Mouse (Mus musculus) embryonic fibroblast, embryonic 13.5 days (primary cell): ENCODE measurements around the gene Olfr69.

Experiments used
- CTCF ChIP-seq: IDR thresholded peaks from 2 replicates; pipeline ENCODE4 v1.5.1; 2011; ENCODE audit warnings: mild to moderate bottlenecking, control low read depth, low read length, moderate library complexity, borderline replicate concordance; ENCODE audit not compliant: insufficient read depth
- POLR2A ChIP-seq: IDR thresholded peaks from 2 replicates; pipeline ENCODE4 v1.6.1; 2011; ENCODE audit warnings: low read depth, mild to moderate bottlenecking, control low read depth, low read length, moderate library complexity

- TF ChIP-seq CTCF (no peak), POLR2A (no peak)
Observed at GRCm38 (mm10) chr7:103811223-103811845, 39.9 kb upstream of the Olfr69 start.
